Mouse (Mus musculus): ENCODE results near the gene Ptpn11.
"Not testable (repeated sequence)": the region's sequence is repeated elsewhere in the genome, so short reads cannot be mapped to it uniquely, and the experiment has no call there.

Gene Ptpn11

GRCm38 (mm10) chr5:121215380-121216125 is 24.4 kb upstream of the Ptpn11 start:
- DNase-seq (ENCODE audit: low spot score in 2 of 2) = peak; percentile 40 to 70

GRCm38 (mm10) chr5:121214707-121215106 is 23.5 kb upstream of the Ptpn11 start:
- no peak for DNase-seq (ENCODE audit: low spot score in 2 of 2)

- DNase-seq (ENCODE audit: low spot score in 2 of 2) = no peak
Measured at GRCm38 (mm10) chr5:121212108-121212507, 20.9 kb upstream of the Ptpn11 start.

GRCm38 (mm10) chr5:121210601-121210924 is 19.4 kb upstream of the Ptpn11 start:
- DNase-seq (ENCODE audit: low spot score in 2 of 2) = no peak

- DNase-seq (ENCODE audit: low spot score in 2 of 2) = no peak
Measured at GRCm38 (mm10) chr5:121209755-121210600, 18.8 kb upstream of the Ptpn11 start.

- DNase-seq (ENCODE audit: low spot score in 2 of 2) = no peak
Measured at GRCm38 (mm10) chr5:121206984-121207383, 15.8 kb upstream of the Ptpn11 start.

- DNase-seq (ENCODE audit: low spot score in 2 of 2) = no peak
Measured at GRCm38 (mm10) chr5:121206540-121206939, 15.3 kb upstream of the Ptpn11 start.

GRCm38 (mm10) chr5:121205537-121206130 is 14.4 kb upstream of the Ptpn11 start:
- DNase-seq (ENCODE audit: low spot score in 2 of 2) = not testable (repeated sequence)

GRCm38 (mm10) chr5:121204132-121205089 is 13.2 kb upstream of the Ptpn11 start, which contains the start of gene Rpl6:
TSS of gene Rpl6 (plus strand) at chr5:121204481.
- peak; percentile 72 to 76 for DNase-seq (ENCODE audit: low spot score in 2 of 2)

- DNase-seq (ENCODE audit: low spot score in 2 of 2) = no peak
Measured at GRCm38 (mm10) chr5:121202467-121202866, 11.3 kb upstream of the Ptpn11 start.

- no peak for DNase-seq (ENCODE audit: low spot score in 2 of 2)
Measured at GRCm38 (mm10) chr5:121201739-121202138, 10.5 kb upstream of the Ptpn11 start.

- DNase-seq (ENCODE audit: low spot score in 2 of 2) = no peak
Measured at GRCm38 (mm10) chr5:121198376-121198775, 7.2 kb upstream of the Ptpn11 start.

- no peak for DNase-seq (ENCODE audit: low spot score in 2 of 2)
Measured at GRCm38 (mm10) chr5:121197337-121197736, 6.1 kb upstream of the Ptpn11 start.

- no peak for DNase-seq (ENCODE audit: low spot score in 2 of 2)
Measured at GRCm38 (mm10) chr5:121196764-121197163, 5.6 kb upstream of the Ptpn11 start.

GRCm38 (mm10) chr5:121194173-121194572 is 3.0 kb upstream of the Ptpn11 start:
- no peak for DNase-seq (ENCODE audit: low spot score in 2 of 2)

- no peak for DNase-seq (ENCODE audit: low spot score in 2 of 2)
Measured at GRCm38 (mm10) chr5:121191584-121191906, 348 bp upstream of the Ptpn11 start.

GRCm38 (mm10) chr5:121190210-121190835 is 874 bp downstream of the Ptpn11 start:
- no peak for DNase-seq (ENCODE audit: low spot score in 2 of 2)

- DNase-seq (ENCODE audit: low spot score in 2 of 2) = no peak
Measured at GRCm38 (mm10) chr5:121189182-121189581, 2.0 kb downstream of the Ptpn11 start.

GRCm38 (mm10) chr5:121188265-121188664 is 2.9 kb downstream of the Ptpn11 start:
- DNase-seq (ENCODE audit: low spot score in 2 of 2) = no peak

GRCm38 (mm10) chr5:121187580-121188001 is 3.6 kb downstream of the Ptpn11 start:
- DNase-seq (ENCODE audit: low spot score in 2 of 2) = no peak

- no peak for DNase-seq (ENCODE audit: low spot score in 2 of 2)
Measured at GRCm38 (mm10) chr5:121184945-121185551, 6.1 kb downstream of the Ptpn11 start.
